ENCODE assay signal across 16 mouse cellular contexts in genomic region chr9:21626571-21626970, GRCm38 (mm10). TPM values are rescaled to one million over a fixed set of nuclear protein-coding genes. Genes with fewer than 3 reads are reported as not detected.
DNase-seq lines count a peak whose midpoint lies in the region; ATAC-seq and TF ChIP-seq lines count a peak whose summit lies in the region.
"Had no signal": no experiment of that assay in that cellular context is flagged by ENCODE, and none has a peak within 500 bp of the region (broad histone marks: within the 10 kb centered on the region; RNA-seq: fewer than 3 reads in every experiment).

No protein-coding gene starts in this region.

- TF ChIP-seq POLR2A in spleen, adult 2 months (IDR thresholded peaks at IDR 0.05; ENCODE audit: low read depth, low read length): no peak

- H3K27me3 ChIP-seq in intestine, postnatal 0 days (replicated peaks; ENCODE audit: control insufficient read depth, insufficient read depth, low read length): no peaks in the 10 kb centered on the region
- H3K27me3 ChIP-seq in intestine, embryonic 16.5 days (replicated peaks; ENCODE audit: control insufficient read depth, insufficient read depth, low read length): no peaks in the 10 kb centered on the region
- no peaks in the 10 kb centered on the region for H3K27me3 ChIP-seq in spleen, adult 2 months (ENCODE audit: control insufficient read depth, insufficient read depth, low read length)
- H3K27me3 ChIP-seq: embryonic facial prominence, embryonic 15.5 days; heart, embryonic 13.5 days; neural tube, embryonic 15.5 days had no signal

- H3K4me3 ChIP-seq in intestine, postnatal 0 days (ENCODE audit: low read depth, low read length): no peak overlapping the region
- H3K4me3 ChIP-seq in intestine, embryonic 16.5 days (ENCODE audit: low read length): no peak overlapping the region
- no peak overlapping the region for H3K4me3 ChIP-seq in spleen, adult 2 months (ENCODE audit: extremely low read depth, insufficient read depth, insufficient read length)
- H3K4me3 ChIP-seq: embryonic facial prominence, embryonic 15.5 days; heart, embryonic 13.5 days; midbrain, embryonic 10.5 days; neural tube, embryonic 15.5 days had no signal

- H3K36me3 ChIP-seq in intestine, postnatal 0 days (ENCODE audit: control insufficient read depth, insufficient read depth): no peaks in the 10 kb centered on the region
- H3K36me3 ChIP-seq in intestine, embryonic 16.5 days (ENCODE audit: control insufficient read depth, insufficient read depth, low read length): no peaks in the 10 kb centered on the region
- H3K36me3 ChIP-seq in spleen, adult 2 months (ENCODE audit: control insufficient read depth, insufficient read depth, low read length): no peaks in the 10 kb centered on the region
- H3K36me3 ChIP-seq: neural tube, embryonic 15.5 days had no signal

- H3K9me3 ChIP-seq in intestine, postnatal 0 days (ENCODE audit: control insufficient read depth): no peaks in the 10 kb centered on the region
- no peaks in the 10 kb centered on the region for H3K9me3 ChIP-seq in intestine, embryonic 16.5 days (ENCODE audit: control insufficient read depth, low read length)
- H3K9me3 ChIP-seq: embryonic facial prominence, embryonic 15.5 days; heart, embryonic 13.5 days; midbrain, embryonic 10.5 days; neural tube, embryonic 15.5 days had no signal

- ATAC-seq in intestine, postnatal 0 days: no peak
- no peak for ATAC-seq in intestine, embryonic 16.5 days
- ATAC-seq: inflammation-experienced regulatory T-cells, adult 6 months had no signal

- H3K27ac ChIP-seq in intestine, postnatal 0 days (ENCODE audit: low read depth, low read length): no peak overlapping the region
- H3K27ac ChIP-seq in intestine, embryonic 16.5 days (ENCODE audit: low read length): no peak overlapping the region
- H3K27ac ChIP-seq in spleen, adult 2 months (ENCODE audit: insufficient read depth, low read length): peak overlapping the region; percentile 18; the same call in 1 of the 2 replicates
- H3K27ac ChIP-seq: embryonic facial prominence, embryonic 15.5 days; heart, embryonic 13.5 days; midbrain, embryonic 10.5 days; neural tube, embryonic 15.5 days had no signal

- no peak overlapping the region for H3K4me2 ChIP-seq in intestine, postnatal 0 days (replicated peaks; ENCODE audit: low read depth)
- H3K4me2 ChIP-seq in intestine, embryonic 16.5 days (ENCODE audit: low read depth, low read length): no peak overlapping the region
- H3K4me2 ChIP-seq: embryonic facial prominence, embryonic 15.5 days; heart, embryonic 13.5 days; neural tube, embryonic 15.5 days had no signal

- H3K9ac ChIP-seq in intestine, postnatal 0 days (ENCODE audit: low read depth, low read length): no peak overlapping the region
- no peak overlapping the region for H3K9ac ChIP-seq in intestine, embryonic 16.5 days (ENCODE audit: low read depth, low read length)
- H3K9ac ChIP-seq: embryonic facial prominence, embryonic 15.5 days; heart, embryonic 13.5 days; neural tube, embryonic 15.5 days had no signal

- TF ChIP-seq CTCF in intestine, postnatal 0 days (IDR thresholded peaks at IDR 0.05; ENCODE audit: low read depth): peak; percentile 62
- no peak for TF ChIP-seq CTCF in spleen, adult 2 months (IDR thresholded peaks at IDR 0.05; ENCODE audit: extremely low read depth, insufficient read depth, insufficient read length, insufficient replicate concordance)

- no peaks in the 10 kb centered on the region for H3K4me1 ChIP-seq in intestine, postnatal 0 days (replicated peaks; ENCODE audit: control insufficient read depth, insufficient read depth, low read length)
- H3K4me1 ChIP-seq in intestine, embryonic 16.5 days (ENCODE audit: control insufficient read depth, insufficient read depth, low read length): no peaks in the 10 kb centered on the region; the same call in 1 of the 2 replicates
- H3K4me1 ChIP-seq in spleen, adult 2 months (ENCODE audit: control insufficient read depth, insufficient read depth, insufficient read length): peaks cover 20% of the 10 kb centered on the region; the same call in 1 of the 2 replicates
- H3K4me1 ChIP-seq: midbrain, embryonic 10.5 days had no signal

- DNase-seq in spleen, adult 2 months (ENCODE audit: low read depth in 1 of 2, low spot score in 2 of 2): no peak
- DNase-seq in spleen, adult 12 weeks (ENCODE audit: low spot score): no peak
- DNase-seq in R1 (ENCODE audit: low read depth, low spot score): peak; percentile 65
- peak; percentile 38 for DNase-seq in thymus, postnatal 25 days
- no peak for DNase-seq in right cerebral cortex, adult 2 months (ENCODE audit: low spot score in 2 of 2)
- DNase-seq: adrenal gland, postnatal 10 days; cerebellum, adult 11-12 months; layer of hippocampus, adult 9-11 months; right cerebral cortex, postnatal 4 days had no signal

RNA-seq across cellular contexts. Expression of gene Smarca4, which starts 10.6 kb away (rescaled TPM):
- polyA plus RNA-seq in intestine, postnatal 0 days (2015; fragmentation: Nextera tagmentation; extraction: Ambion mirVana): 22.1 and 24.4 TPM in 2 replicates
- polyA plus RNA-seq in intestine, embryonic 16.5 days (2015; fragmentation: Nextera tagmentation; extraction: Ambion mirVana): 59.5 and 61.2 TPM in 2 replicates
- 30.2 and 44.3 TPM in 2 replicates for polyA plus RNA-seq in spleen, adult 2 months (2012; rRNA removed)

RNA-seq across cellular contexts. Expression of gene Yipf2, which starts 33.9 kb away (rescaled TPM):
- polyA plus RNA-seq in intestine, postnatal 0 days (2015; fragmentation: Nextera tagmentation; extraction: Ambion mirVana): 19.2 and 20.1 TPM in 2 replicates
- polyA plus RNA-seq in intestine, embryonic 16.5 days (2015; fragmentation: Nextera tagmentation; extraction: Ambion mirVana): 34.0 and 34.7 TPM in 2 replicates
- 22.0 and 29.0 TPM in 2 replicates for polyA plus RNA-seq in spleen, adult 2 months (2012; rRNA removed)

RNA-seq across cellular contexts. Expression of gene Timm29, which starts 34.0 kb away (rescaled TPM):
- 15.1 and 15.9 TPM in 2 replicates for polyA plus RNA-seq in intestine, postnatal 0 days (2015; fragmentation: Nextera tagmentation; extraction: Ambion mirVana)
- polyA plus RNA-seq in intestine, embryonic 16.5 days (2015; fragmentation: Nextera tagmentation; extraction: Ambion mirVana): 22.0 and 23.5 TPM in 2 replicates
- 14.9 and 17.6 TPM in 2 replicates for polyA plus RNA-seq in spleen, adult 2 months (2012; rRNA removed)

Comparison
In these comparisons a context has a peak if more than half of its experiments do, and no peak if none do; other contexts are left out.
1. DNase-seq: peak in R1 (single experiment) and thymus, postnatal 25 days (single experiment); none in spleen, adult 2 months (0 of 2), spleen, adult 12 weeks (single experiment) and right cerebral cortex, adult 2 months (0 of 2).